ENCODE assay signal across 18 mouse cellular contexts in the genomic region with DNA sequence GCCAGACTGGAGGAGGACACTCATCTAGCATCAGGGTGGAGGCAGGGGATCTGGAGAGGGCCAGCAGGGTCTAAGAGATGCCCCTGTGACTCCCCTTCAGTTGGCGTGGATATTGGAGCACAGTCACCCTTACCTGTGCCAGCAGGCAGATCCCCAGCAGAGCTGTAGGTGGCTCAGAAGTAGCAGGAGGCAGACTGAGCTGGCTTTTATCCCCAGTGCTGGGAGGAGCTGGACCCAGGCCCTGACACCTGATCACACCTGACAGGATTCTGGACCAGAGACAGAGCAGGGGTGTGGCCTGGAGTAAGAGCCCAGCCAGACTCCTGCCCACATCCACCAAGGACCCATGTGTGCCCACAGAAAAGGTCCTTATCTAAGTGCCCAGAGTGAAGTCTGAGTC. TPM values are rescaled to one million over a fixed set of nuclear protein-coding genes. Genes with fewer than 3 reads are reported as not detected.
A peak's percentile ranks its signal among the peaks of the same experiment; 100 is the strongest.
DNase-seq lines count a peak whose midpoint lies in the region; ATAC-seq and TF ChIP-seq lines count a peak whose summit lies in the region.
"Had no signal": no experiment of that assay in that cellular context is flagged by ENCODE, and none has a peak within 500 bp of the region (broad histone marks: within the 10 kb centered on the region; RNA-seq: fewer than 3 reads in every experiment).

No protein-coding gene starts in this region.

- no peak for TF ChIP-seq CTCF in layer of hippocampus, adult 2 months (conservative IDR thresholded peaks at IDR 0.05)
- TF ChIP-seq CTCF in cerebellum, adult 2 months (IDR thresholded peaks at IDR 0.05; ENCODE audit: borderline replicate concordance, insufficient read depth, low read depth, low read length) = 0 out of 2 replicates have a peak, but pooled peaks have one; percentile 6

- TF ChIP-seq POLR2A in cerebellum, adult 2 months (IDR thresholded peaks at IDR 0.05; ENCODE audit: borderline replicate concordance, insufficient read depth, low read length) = no peak

- intact Hi-C loops in left cerebral cortex, postnatal 10 days (cut with DNase I) = loop anchor here (5.0 kb wide), 1 partner anchor 38 kb away; no protein-coding TSS in a partner anchor

- no peaks in the 10 kb centered on the region; the same call in 1 of the 2 replicates for H3K36me3 ChIP-seq in forebrain, embryonic 15.5 days
- H3K36me3 ChIP-seq in forebrain, embryonic 11.5 days (ENCODE audit: control insufficient read depth, insufficient read depth, low read length) = no peaks in the 10 kb centered on the region
- peaks cover 6% of the 10 kb centered on the region; the same call in 1 of the 2 replicates for H3K36me3 ChIP-seq in limb, embryonic 10.5 days
- H3K36me3 ChIP-seq: lung, embryonic 15.5 days had no signal

- no peak overlapping the region for H3K9ac ChIP-seq in forebrain, embryonic 15.5 days (replicated peaks)
- no peak overlapping the region for H3K9ac ChIP-seq in forebrain, embryonic 11.5 days (ENCODE audit: low read length)
- H3K9ac ChIP-seq: forebrain, postnatal 0 days; heart, embryonic 13.5 days; hindbrain, embryonic 12.5 days; lung, embryonic 15.5 days had no signal

- no peak for DNase-seq in forebrain, embryonic 11.5 days (ENCODE audit: low spot score)
- DNase-seq in layer of hippocampus, adult 2 months (ENCODE audit: low spot score in 2 of 2) = no peak
- DNase-seq in layer of hippocampus, postnatal 10 days (ENCODE audit: low spot score in 2 of 2) = no peak
- peak; percentile 81 to 87 for DNase-seq in cerebellum, adult 2 months
- DNase-seq in limb, embryonic 10.5 days (ENCODE audit: low spot score) = no peak
- no peak for DNase-seq in urinary bladder, postnatal 36 days (ENCODE audit: low spot score in 2 of 2)
- DNase-seq in left cerebral cortex, postnatal 10 days (ENCODE audit: extremely low spot score in 1 of 2, low spot score in 2 of 2) = no peak
- DNase-seq: adrenal gland, postnatal 36 days; B cell, adult 2 months; forebrain, postnatal 0 days; gastrocnemius, postnatal 25 days; right cerebral cortex, postnatal 4 days had no signal

- H3K27ac ChIP-seq in forebrain, embryonic 15.5 days (replicated peaks) = peak overlapping the region; percentile 52
- H3K27ac ChIP-seq in forebrain, embryonic 11.5 days (ENCODE audit: low read depth, low read length) = no peak overlapping the region
- peak overlapping the region; percentile 12; the same call in 1 of the 2 replicates for H3K27ac ChIP-seq in layer of hippocampus, adult 2 months
- H3K27ac ChIP-seq in cerebellum, adult 2 months (ENCODE audit: insufficient read depth, low read length) = peak overlapping the region; percentile 61
- 0 out of 2 replicates have a peak overlapping the region, but pooled peaks have one; percentile 14 for H3K27ac ChIP-seq in limb, embryonic 10.5 days
- H3K27ac ChIP-seq: embryonic facial prominence, embryonic 13.5 days; heart, embryonic 13.5 days; hindbrain, embryonic 12.5 days; lung, embryonic 15.5 days; midbrain, embryonic 13.5 days had no signal

- H3K4me2 ChIP-seq in forebrain, embryonic 15.5 days (replicated peaks) = no peak overlapping the region
- H3K4me2 ChIP-seq in forebrain, embryonic 11.5 days (ENCODE audit: low read depth, low read length, severe bottlenecking) = no peak overlapping the region
- H3K4me2 ChIP-seq: embryonic facial prominence, embryonic 13.5 days; heart, embryonic 13.5 days; hindbrain, embryonic 12.5 days; lung, embryonic 15.5 days; midbrain, embryonic 13.5 days had no signal

- no peak overlapping the region for H3K4me3 ChIP-seq in forebrain, embryonic 15.5 days
- no peak overlapping the region for H3K4me3 ChIP-seq in forebrain, embryonic 11.5 days (ENCODE audit: low read depth, low read length)
- H3K4me3 ChIP-seq in layer of hippocampus, adult 2 months = no peak overlapping the region
- no peak overlapping the region for H3K4me3 ChIP-seq in cerebellum, adult 2 months (replicated peaks; ENCODE audit: insufficient read depth, low read depth, low read length)
- no peak overlapping the region for H3K4me3 ChIP-seq in limb, embryonic 10.5 days
- H3K4me3 ChIP-seq: embryonic facial prominence, embryonic 13.5 days; heart, embryonic 13.5 days; hindbrain, embryonic 12.5 days; lung, embryonic 15.5 days; midbrain, embryonic 13.5 days had no signal

- H3K9me3 ChIP-seq in forebrain, embryonic 15.5 days = no peaks in the 10 kb centered on the region
- H3K9me3 ChIP-seq in forebrain, embryonic 11.5 days (ENCODE audit: control insufficient read depth, low read length) = no peaks in the 10 kb centered on the region
- no peaks in the 10 kb centered on the region for H3K9me3 ChIP-seq in limb, embryonic 10.5 days (replicated peaks)
- H3K9me3 ChIP-seq: embryonic facial prominence, embryonic 13.5 days; heart, embryonic 13.5 days; hindbrain, embryonic 12.5 days; lung, embryonic 15.5 days; midbrain, embryonic 13.5 days had no signal

- 78% methylated on average over 1 of the region's 1 CpGs for WGBS in forebrain, embryonic 15.5 days
- 94% methylated on average over 1 of the region's 1 CpGs for WGBS in forebrain, embryonic 11.5 days
- WGBS in cerebellum, adult 2 months = 12% methylated on average over 1 of the region's 1 CpGs
- WGBS in limb, embryonic 10.5 days = 78% methylated on average over 1 of the region's 1 CpGs

- peaks cover 38% of the 10 kb centered on the region for H3K4me1 ChIP-seq in forebrain, embryonic 15.5 days
- H3K4me1 ChIP-seq in forebrain, embryonic 11.5 days (replicated peaks; ENCODE audit: control insufficient read depth, insufficient read depth, low read length) = no peaks in the 10 kb centered on the region
- peaks cover 83% of the 10 kb centered on the region for H3K4me1 ChIP-seq in cerebellum, adult 2 months (ENCODE audit: control insufficient read depth, insufficient read depth, low read length)
- H3K4me1 ChIP-seq in limb, embryonic 10.5 days = peaks cover 36% of the 10 kb centered on the region
- H3K4me1 ChIP-seq: lung, embryonic 15.5 days had no signal

- H3K27me3 ChIP-seq in forebrain, embryonic 15.5 days = no peaks in the 10 kb centered on the region
- H3K27me3 ChIP-seq in forebrain, embryonic 11.5 days (ENCODE audit: control insufficient read depth, insufficient read depth, low read length) = no peaks in the 10 kb centered on the region
- H3K27me3 ChIP-seq in cerebellum, adult 2 months (ENCODE audit: control insufficient read depth, insufficient read depth, low read length) = no peaks in the 10 kb centered on the region
- no peaks in the 10 kb centered on the region for H3K27me3 ChIP-seq in limb, embryonic 10.5 days (ENCODE audit: low read depth, poor library complexity, severe bottlenecking)
- H3K27me3 ChIP-seq: embryonic facial prominence, embryonic 13.5 days; heart, embryonic 13.5 days; hindbrain, embryonic 12.5 days; lung, embryonic 15.5 days; midbrain, embryonic 13.5 days had no signal

- no peak for ATAC-seq in forebrain, embryonic 15.5 days (replicated peaks)
- no peak for ATAC-seq in forebrain, embryonic 11.5 days (replicated peaks; ENCODE audit: low FRiP score)
- ATAC-seq: midbrain, embryonic 13.5 days had no signal

RNA-seq across cellular contexts. Expression of a gene that starts 31.8 kb away (rescaled TPM):
- polyA plus RNA-seq in forebrain, embryonic 15.5 days (2015; fragmentation: Nextera tagmentation; extraction: Ambion mirVana) = 69.9 and 72.2 TPM in 2 replicates
- 52.3 and 57.9 TPM in 2 replicates for polyA plus RNA-seq in forebrain, embryonic 11.5 days (2014; fragmentation: Nextera tagmentation; extraction: Ambion mirVana)
- 100 to 1,000 TPM; 207 to 216 TPM for total RNA-seq in layer of hippocampus, adult 2 months (2021)
- total RNA-seq in layer of hippocampus, postnatal 10 days (2021) = 100 to 1,000 TPM; 247 to 258 TPM
- 246 and 256 TPM in 2 replicates for polyA plus RNA-seq in cerebellum, adult 2 months (2012; rRNA removed)
- polyA plus RNA-seq in limb, embryonic 10.5 days (2016; fragmentation: Nextera tagmentation; extraction: Ambion mirVana) = 38.7 and 38.8 TPM in 2 replicates
- total RNA-seq in left cerebral cortex, postnatal 10 days (2021) = 100 to 1,000 TPM; 251 to 263 TPM

Comparison
In these comparisons a context has a peak if more than half of its experiments do, and no peak if none do; other contexts are left out.
1. DNase-seq: peak in cerebellum, adult 2 months (2 of 2); none in forebrain, embryonic 11.5 days (single experiment), layer of hippocampus, adult 2 months (0 of 2), layer of hippocampus, postnatal 10 days (0 of 2), limb, embryonic 10.5 days (single experiment), urinary bladder, postnatal 36 days (0 of 2) and left cerebral cortex, postnatal 10 days (0 of 2).